Mouse (Mus musculus) gastrocnemius, adult 2 months (tissue): ENCODE results near the gene Cdk9. TPM values are rescaled to one million over a fixed set of nuclear protein-coding genes. Genes with fewer than 3 reads are reported as not detected.
A peak's percentile ranks its signal among the peaks of the same experiment; 100 is the strongest.

ENCODE experiments used
- DNase-seq: peaks from one replicate; pipeline ENCODE4 v3.0.0; 2022
- H3K27ac ChIP-seq: fragments of 200-600 bp; 2 replicates; pipeline ENCODE4 v1.8.1; 2022; ENCODE audit warnings: mild to moderate bottlenecking
- H3K4me3 ChIP-seq: fragments of 200-600 bp; 2 replicates; pipeline ENCODE4 v1.8.1; 2022; ENCODE audit warnings: mild to moderate bottlenecking, moderate library complexity
- CTCF ChIP-seq: fragments of 200-600 bp; IDR thresholded peaks from 2 replicates; pipeline ENCODE4 v1.8.1; 2022; ENCODE audit warnings: antibody characterized with exemption, mild to moderate bottlenecking, moderate library complexity
- intact Hi-C: fragments of 180-260 bp; cut with DNase I; formaldehyde crosslinking; loops from one replicate; pipeline ENCODE4 v1.15.1; 2025
- total RNA-seq, 2 experiments: library from RNA; stranded (reverse); gene quantifications; 2 replicates each; pipeline ENCODE4 v1.2.3; 2021

Gene Cdk9
- total RNA-seq, 2 experiments from 2014 or later: 20.2 to 22.0 TPM

DNA sequence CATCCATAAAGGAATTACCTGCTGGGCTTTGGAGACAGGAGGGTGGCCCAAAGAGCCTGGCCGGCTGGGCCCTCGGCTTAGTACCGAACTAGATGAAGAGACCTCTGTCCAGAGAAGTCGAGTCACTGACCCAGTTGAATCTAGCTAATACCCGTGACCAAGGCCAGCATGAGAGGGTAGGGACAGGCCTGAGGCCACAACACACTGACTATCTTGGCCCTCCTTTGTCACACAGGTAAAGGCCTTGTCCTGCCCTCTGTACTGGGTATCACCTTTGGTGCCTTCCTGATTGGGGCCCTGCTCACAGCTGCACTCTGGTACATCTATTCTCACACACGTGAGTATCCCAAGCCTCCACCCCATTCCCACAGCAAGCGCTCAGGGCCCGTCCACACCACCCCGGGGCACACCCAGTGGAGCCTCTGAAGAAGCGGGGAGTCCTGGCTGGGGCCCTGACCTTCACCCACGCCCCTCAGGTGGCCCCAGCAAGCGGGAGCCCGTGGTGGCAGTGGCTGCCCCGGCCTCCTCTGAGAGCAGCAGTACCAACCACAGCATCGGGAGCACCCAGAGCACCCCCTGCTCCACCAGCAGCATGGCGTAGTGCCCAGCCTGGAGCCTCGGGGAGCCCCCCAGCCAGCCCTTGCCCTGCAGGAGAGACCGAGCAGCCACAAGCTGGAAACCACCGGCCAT is 31.8 kb downstream of the Cdk9 start:
- H3K27ac ChIP-seq: peak overlapping the region; percentile 35; the same call in 1 of the 2 replicates
- intact Hi-C loops: no loop called here
- H3K4me3 ChIP-seq: no peak overlapping the region
- no peak for TF ChIP-seq CTCF
- DNase-seq: no peak

DNA sequence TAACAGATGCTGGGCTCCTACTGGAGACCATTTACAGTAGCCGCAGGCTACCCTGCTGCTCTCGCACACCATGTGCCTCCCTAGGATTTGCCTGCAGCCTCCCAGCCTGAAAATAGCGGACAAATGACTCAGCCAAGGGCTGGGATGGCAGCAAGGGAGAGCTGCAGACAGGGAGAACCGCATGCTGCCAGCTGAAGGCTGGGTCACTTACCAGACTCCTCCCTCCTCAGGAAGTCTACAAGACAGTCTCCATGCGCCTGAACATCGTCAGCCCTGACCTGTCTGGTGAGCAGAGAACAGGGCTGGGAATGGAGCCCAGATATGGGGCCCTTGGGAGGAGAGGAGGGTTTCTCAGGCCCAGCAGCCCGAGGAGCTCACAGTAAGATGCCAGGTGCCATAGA is 32.8 kb downstream of the Cdk9 start:
- intact Hi-C loops: no loop called here
- TF ChIP-seq CTCF: no peak
- H3K4me3 ChIP-seq: no peak overlapping the region
- H3K27ac ChIP-seq: peak overlapping the region; percentile 61
- DNase-seq: peak; percentile 71

DNA sequence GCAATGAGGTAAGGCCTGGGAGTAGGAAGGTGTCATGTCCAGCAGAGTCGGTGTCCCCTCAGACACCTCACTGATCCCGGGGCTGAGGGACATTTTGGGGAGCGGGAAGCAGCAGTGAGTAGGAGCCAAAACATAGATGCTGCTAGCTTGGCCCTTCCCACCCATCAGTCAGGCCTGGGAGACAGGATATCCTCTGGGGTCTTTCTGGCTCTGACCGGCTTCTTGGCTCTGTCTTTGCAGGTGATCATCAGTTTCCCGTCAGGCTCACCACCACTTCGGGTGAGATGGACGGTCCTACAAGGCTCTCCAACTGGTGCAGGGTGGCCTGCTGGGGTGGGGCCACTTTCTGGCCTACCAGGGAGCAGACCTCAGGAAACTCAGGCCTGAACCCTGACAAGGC is 35.2 kb downstream of the Cdk9 start:
- DNase-seq: no peak
- no peak overlapping the region for H3K27ac ChIP-seq
- no peak for TF ChIP-seq CTCF
- no peak overlapping the region for H3K4me3 ChIP-seq
- intact Hi-C loops: no loop called here

DNA sequence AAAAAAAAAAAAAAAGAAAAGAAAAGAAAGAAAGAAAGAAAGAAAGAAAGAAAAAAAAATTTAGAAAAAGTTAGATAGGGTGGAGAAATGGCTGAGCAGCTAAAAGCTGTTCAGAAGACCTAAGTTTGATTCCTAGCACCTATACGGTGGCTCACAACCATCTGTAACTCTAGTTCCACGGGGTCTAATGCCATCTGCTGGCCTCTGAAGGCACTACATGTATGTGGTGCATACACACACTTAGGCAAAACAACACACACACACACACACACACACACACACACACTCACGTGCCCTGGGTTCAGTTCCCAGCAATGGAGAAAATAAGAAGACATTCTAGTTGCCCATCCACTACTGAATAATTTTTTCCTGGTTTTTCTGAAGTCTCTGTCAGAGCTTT is 36.1 kb downstream of the Cdk9 start:
- Histone ChIP-seq H3K27ac (no peak overlapping the region), H3K4me3 (no peak overlapping the region)
- peak; percentile 31; the same call in 1 of the 2 replicates for TF ChIP-seq CTCF
- no peak for DNase-seq
- intact Hi-C loops: no loop called here

DNA sequence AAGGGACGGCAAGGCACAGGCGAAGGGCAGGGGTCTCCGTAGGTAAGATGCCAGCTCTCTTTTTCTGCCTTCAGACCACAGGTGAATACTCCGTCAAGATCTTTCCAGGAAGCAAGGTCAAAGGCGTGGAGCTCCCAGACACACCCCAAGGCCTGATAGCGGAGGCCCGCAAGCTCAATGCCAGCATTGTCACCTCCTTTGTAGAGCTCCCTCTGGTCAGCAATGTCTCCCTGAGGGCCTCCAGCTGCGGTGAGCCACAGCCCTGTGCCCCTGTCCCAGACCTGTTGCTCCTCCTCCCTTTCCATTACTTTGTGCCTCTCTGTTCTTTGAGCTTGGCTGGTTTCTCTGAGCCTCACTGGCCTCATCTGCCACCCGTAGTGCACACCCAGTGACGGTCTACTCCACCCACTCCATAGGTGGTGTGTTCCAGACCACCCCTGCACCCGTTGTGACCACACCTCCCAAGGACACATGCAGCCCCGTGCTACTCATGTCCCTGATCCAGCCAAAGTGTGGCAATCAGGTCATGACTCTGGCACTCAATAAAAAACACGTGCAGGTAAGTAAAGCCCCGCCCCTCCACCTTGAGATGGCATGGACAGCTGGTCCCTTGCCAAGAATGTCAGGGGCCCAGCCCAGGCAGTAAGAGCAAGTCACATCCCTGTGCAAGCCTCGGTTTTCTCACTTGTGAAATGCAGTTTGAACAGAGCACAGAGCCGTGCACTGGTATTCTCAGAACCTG is 39.5 kb downstream of the Cdk9 start:
- no peak for TF ChIP-seq CTCF
- peak; percentile 13 for DNase-seq
- Histone ChIP-seq H3K27ac (no peak overlapping the region), H3K4me3 (no peak overlapping the region)
- intact Hi-C loops: loop anchor here (5.0 kb wide), 1 partner anchor 41 kb away; no protein-coding TSS in a partner anchor

DNA sequence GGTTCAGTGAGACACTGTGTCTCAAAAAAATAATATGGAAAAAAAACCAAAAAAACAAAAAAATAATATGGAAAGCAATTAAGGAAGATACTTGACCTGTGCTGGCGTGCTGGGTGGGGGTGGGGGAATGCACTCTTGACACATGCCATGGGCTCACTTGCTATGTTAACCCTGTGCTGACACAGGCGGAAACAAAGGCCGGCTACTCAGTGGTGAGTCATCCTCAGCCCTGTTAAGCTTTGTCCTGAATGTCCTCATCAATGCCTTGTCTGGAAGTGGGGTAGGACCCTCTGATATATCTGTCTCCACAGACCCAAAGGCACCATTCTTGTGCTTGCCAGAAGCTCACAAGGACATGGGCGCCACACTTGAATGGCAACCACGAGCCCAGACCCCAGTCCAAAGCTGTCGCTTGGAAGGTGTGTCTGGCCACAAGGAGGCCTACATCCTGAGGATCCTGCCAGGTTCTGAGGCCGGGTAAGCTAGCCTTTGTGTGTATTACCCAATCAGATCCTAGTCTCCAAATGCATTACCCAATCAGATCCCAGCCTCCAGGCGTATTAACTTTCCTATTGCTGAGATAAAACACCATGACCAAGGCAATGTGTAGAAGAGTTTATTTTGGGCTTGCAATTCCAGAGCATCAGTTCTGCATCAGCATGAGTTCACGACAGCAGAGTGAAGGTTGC is 40.8 kb downstream of the Cdk9 start:
- peak; percentile 7 for DNase-seq
- intact Hi-C loops: loop anchor here (5.0 kb wide), 1 partner anchor 40 kb away; no protein-coding TSS in a partner anchor
- TF ChIP-seq CTCF: no peak
- H3K4me3 ChIP-seq: no peak overlapping the region
- H3K27ac ChIP-seq: no peak overlapping the region

DNA sequence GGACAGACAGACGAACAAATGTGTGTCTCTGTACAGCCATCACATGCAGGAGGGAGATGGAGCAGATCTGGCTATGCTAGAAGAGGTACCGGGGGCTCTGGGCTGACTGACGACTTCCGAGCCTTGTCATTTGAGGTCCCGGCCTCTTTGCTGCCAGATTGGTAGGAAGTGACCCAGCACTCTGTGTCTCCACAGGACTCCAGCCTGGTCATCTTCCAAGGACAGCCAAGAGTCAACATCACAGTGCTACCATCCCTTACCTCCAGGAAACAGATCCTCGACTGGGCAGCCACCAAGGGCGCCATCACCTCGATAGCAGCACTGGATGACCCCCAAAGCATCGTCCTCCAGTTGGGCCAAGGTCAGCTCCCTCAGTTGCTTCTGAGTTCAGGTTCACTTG is 41.7 kb downstream of the Cdk9 start:
- no peak for TF ChIP-seq CTCF
- H3K27ac ChIP-seq: no peak overlapping the region
- intact Hi-C loops: loop anchor here (5.0 kb wide), 1 partner anchor 39 kb away; no protein-coding TSS in a partner anchor

DNA sequence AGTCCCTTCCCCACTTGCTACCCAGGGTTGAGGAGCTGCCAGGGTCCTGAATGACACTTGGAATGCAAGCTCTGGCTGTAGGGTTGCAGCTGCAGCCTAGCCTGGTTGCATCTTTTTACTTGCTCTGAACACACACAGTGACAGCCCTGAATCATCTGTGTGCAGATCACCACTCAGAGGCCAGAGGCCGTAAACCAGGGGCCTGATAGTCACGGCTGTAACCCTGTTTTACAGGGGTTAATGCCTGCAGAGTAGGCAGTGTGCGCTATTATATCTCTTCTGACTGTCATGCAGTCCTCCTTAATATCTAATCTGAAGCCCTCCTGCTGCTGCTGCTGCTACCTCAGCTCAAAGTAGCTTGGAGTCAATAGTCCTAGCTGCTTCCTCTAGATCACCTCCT is 43.0 kb downstream of the Cdk9 start:
- peak; percentile 10 for DNase-seq
- TF ChIP-seq CTCF: no peak
- Histone ChIP-seq H3K27ac (peak overlapping the region; percentile 28; the same call in 1 of the 2 replicates), H3K4me3 (no peak overlapping the region)
- intact Hi-C loops: loop anchor here (5.0 kb wide), 1 partner anchor 38 kb away; no protein-coding TSS in a partner anchor

More for the DNA sequence above, 41.7 kb downstream of the Cdk9 start:
- H3K4me3 ChIP-seq: no peak overlapping the region
- DNase-seq: peak; percentile 13

DNA sequence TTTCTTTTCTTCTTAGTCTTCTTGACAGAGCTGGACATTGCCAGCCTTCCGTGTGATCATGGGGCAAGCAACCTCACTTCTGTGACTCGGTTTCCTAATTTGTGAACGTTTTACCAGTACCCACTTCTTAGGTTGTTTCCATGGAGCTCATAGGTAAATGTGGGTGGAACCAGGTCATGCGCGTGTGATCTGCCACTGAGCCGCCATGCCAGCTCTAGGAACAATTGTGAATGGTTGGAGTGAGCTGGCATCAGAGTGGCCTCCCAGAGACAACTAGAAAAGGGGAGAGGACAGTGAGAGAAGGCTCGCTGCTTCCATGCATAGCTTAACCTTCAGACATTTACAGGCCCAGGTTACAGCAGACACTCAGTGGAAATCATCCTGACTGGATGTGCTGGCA is 44.7 kb downstream of the Cdk9 start:
- Histone ChIP-seq H3K4me3 (0 out of 2 replicates have a peak overlapping the region, but pooled peaks have one; percentile 3), H3K27ac (peak overlapping the region; percentile 60)
- no peak for TF ChIP-seq CTCF
- intact Hi-C loops: no loop called here
- DNase-seq: no peak

DNA sequence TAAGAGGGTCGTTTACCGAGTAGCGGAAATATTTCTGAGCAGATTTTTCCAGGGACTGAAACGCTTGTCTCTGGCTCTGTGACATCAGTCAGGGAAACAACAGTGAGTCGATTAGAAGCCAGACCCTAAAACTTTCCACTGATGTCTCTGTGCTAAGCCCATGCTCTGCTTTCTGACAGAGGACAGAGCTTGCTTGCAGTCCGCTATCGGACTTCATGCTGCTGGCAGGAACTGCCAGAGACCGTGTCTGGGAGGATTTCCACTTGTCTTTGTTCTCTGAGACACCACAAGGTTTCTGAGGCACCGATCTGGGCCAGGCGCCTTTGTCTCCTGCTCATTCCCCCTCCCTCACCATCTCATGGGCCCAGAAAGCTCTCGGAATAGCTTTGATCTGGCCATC is 45.1 kb downstream of the Cdk9 start:
- TF ChIP-seq CTCF: no peak
- intact Hi-C loops: no loop called here
- Histone ChIP-seq H3K4me3 (0 out of 2 replicates have a peak overlapping the region, but pooled peaks have one; percentile 3), H3K27ac (peak overlapping the region; percentile 60)
- peak; percentile 10 for DNase-seq

DNA sequence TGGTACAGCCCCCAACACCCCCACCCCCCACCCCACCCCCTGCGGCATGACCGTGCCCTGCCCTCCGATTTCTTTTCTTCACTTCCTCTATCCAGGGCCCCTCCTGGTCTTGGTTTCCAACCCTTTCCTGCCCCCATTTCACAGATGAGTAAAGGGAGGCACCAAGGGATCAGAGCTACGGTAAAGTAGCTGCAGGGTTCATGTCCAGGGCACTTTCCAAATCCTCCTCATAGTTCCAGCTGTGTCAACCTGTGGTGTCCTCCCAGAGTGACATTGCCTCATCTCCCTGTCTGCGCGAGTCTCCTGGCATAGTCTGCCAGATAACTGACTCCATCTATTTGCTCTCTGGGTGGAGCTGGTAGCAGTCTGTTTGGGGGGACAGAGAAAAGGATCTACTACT is 47.0 kb downstream of the Cdk9 start:
- H3K4me3 ChIP-seq: no peak overlapping the region
- peak overlapping the region; percentile 64 for H3K27ac ChIP-seq
- no peak for TF ChIP-seq CTCF
- DNase-seq: no peak
- intact Hi-C loops: no loop called here

DNA sequence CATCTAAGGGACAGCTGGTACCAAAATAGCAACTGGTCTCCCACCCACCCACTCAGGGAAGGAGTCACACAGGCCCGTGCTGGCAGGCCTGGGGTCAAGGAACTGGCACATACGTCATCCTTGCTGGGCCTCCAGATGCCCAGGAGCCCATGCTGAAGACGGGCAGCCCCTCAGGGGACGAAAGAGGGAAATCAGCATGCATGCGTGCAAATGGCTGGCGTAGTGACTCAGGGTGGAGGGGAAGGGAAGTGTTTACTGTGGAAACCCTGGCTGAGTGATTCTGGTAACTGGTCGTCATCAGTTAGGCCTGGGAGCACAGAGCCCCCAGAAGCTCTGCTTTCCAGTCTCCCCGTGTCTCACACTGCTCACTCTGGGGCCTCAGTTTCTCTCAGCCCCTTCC is 47.5 kb downstream of the Cdk9 start:
- peak; percentile 16 for DNase-seq
- peak overlapping the region; percentile 9; the same call in 1 of the 2 replicates for H3K4me3 ChIP-seq
- TF ChIP-seq CTCF: no peak
- H3K27ac ChIP-seq: peak overlapping the region; percentile 64
- intact Hi-C loops: no loop called here

DNA sequence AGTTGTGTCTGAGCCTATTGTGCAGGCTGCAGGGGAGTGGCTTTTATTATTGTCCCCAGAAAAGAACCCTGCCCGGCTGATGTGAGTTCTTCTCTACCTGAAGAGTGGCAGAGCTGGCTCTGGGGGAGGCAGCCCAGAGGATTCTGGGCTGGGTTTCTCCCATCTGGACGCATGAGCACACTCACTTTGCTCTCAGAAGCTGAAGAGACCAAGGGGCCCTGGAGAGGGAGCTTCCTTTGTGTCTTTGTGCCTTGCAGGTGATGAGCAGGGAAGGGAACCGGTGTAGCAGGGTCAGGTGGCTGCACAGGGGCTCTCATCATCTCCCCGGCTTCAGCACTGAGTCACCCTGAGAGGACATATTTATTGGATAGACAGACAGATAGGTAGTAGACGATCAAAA is 50.6 kb downstream of the Cdk9 start:
- intact Hi-C loops: no loop called here
- TF ChIP-seq CTCF: no peak
- H3K27ac ChIP-seq: peak overlapping the region; percentile 55
- H3K4me3 ChIP-seq: no peak overlapping the region
- no peak for DNase-seq
